Mouse (Mus musculus): ENCODE data around the gene Krtap13. TPM values are rescaled to one million over a fixed set of nuclear protein-coding genes. Genes with fewer than 3 reads are reported as not detected.

Gene Krtap13
- total RNA-seq, 1 experiment, result not detected

- no peak overlapping the region for H3K4me3 ChIP-seq (ENCODE audit: insufficient read depth in 1 of 2, low read depth in 1 of 2, low read length in 2 of 2, poor library complexity in 1 of 2, severe bottlenecking in 1 of 2)
- TF ChIP-seq HCFC1 (IDR thresholded peaks at IDR 0.05; ENCODE audit: borderline replicate concordance, insufficient read depth, low read length) (no peak), MAFK (IDR thresholded peaks at IDR 0.05; ENCODE audit: insufficient read depth, low read depth, low read length) (no peak), ZNF384 (IDR thresholded peaks at IDR 0.05; ENCODE audit: low read depth, low read length) (no peak), ZC3H11A (IDR thresholded peaks at IDR 0.05; ENCODE audit: borderline replicate concordance, low read depth, low read length) (no peak), CHD2 (IDR thresholded peaks at IDR 0.05; ENCODE audit: low read depth, low read length) (no peak)
- H3K9ac ChIP-seq (ENCODE audit: insufficient read depth, low read depth, low read length, poor library complexity, severe bottlenecking), result no peak overlapping the region
- DNase-seq (ENCODE audit: low read depth, low spot score), result no peak
- no peaks in the 10 kb centered on the region for H3K36me3 ChIP-seq (ENCODE audit: control insufficient read depth, insufficient read depth, low read length, poor library complexity, severe bottlenecking)
- no peak overlapping the region for H3K27ac ChIP-seq (ENCODE audit: insufficient read depth, low read depth, low read length, poor library complexity, severe bottlenecking)
- in situ Hi-C loops (cut with MboI; ENCODE audit: low sequenced_read_pairs in 2 of 2, unreplicated experiment in 2 of 2), result no loop called here
- H3K9me3 ChIP-seq (ENCODE audit: control insufficient read depth, insufficient read depth, low read depth, low read length), result no peaks in the 10 kb centered on the region
- no peaks in the 10 kb centered on the region for H3K4me1 ChIP-seq (ENCODE audit: control insufficient read depth in 2 of 2, insufficient read depth in 2 of 2, low read length in 2 of 2, poor library complexity in 1 of 2)
These were observed 3.5 kb downstream of the Krtap13 start for GRCm38 (mm10) chr16:88747943-88748342.

- Histone ChIP-seq H3K9me3 (ENCODE audit: control insufficient read depth, insufficient read depth, low read depth, low read length) (no peaks in the 10 kb centered on the region), H3K4me1 (ENCODE audit: control insufficient read depth in 2 of 2, insufficient read depth in 2 of 2, low read length in 2 of 2, poor library complexity in 1 of 2) (no peaks in the 10 kb centered on the region), H3K4me3 (ENCODE audit: insufficient read depth in 1 of 2, low read depth in 1 of 2, low read length in 2 of 2, poor library complexity in 1 of 2, severe bottlenecking in 1 of 2) (no peak overlapping the region), H3K9ac (ENCODE audit: insufficient read depth, low read depth, low read length, poor library complexity, severe bottlenecking) (no peak overlapping the region), H3K36me3 (ENCODE audit: control insufficient read depth, insufficient read depth, low read length, poor library complexity, severe bottlenecking) (no peaks in the 10 kb centered on the region), H3K27ac (ENCODE audit: insufficient read depth, low read depth, low read length, poor library complexity, severe bottlenecking) (no peak overlapping the region)
- DNase-seq (ENCODE audit: low read depth, low spot score), result no peak
- TF ChIP-seq ZC3H11A (IDR thresholded peaks at IDR 0.05; ENCODE audit: borderline replicate concordance, low read depth, low read length) (no peak), HCFC1 (IDR thresholded peaks at IDR 0.05; ENCODE audit: borderline replicate concordance, insufficient read depth, low read length) (no peak), ZNF384 (IDR thresholded peaks at IDR 0.05; ENCODE audit: low read depth, low read length) (no peak), CHD2 (IDR thresholded peaks at IDR 0.05; ENCODE audit: low read depth, low read length) (no peak), MAFK (IDR thresholded peaks at IDR 0.05; ENCODE audit: insufficient read depth, low read depth, low read length) (no peak)
- in situ Hi-C loops (cut with MboI; ENCODE audit: low sequenced_read_pairs in 2 of 2, unreplicated experiment in 2 of 2), result no loop called here
These were observed 6.6 kb downstream of the Krtap13 start for GRCm38 (mm10) chr16:88744750-88745340.

GRCm38 (mm10) chr16:88735391-88735790, 16.0 kb downstream of the Krtap13 start:
- Histone ChIP-seq H3K36me3 (ENCODE audit: control insufficient read depth, insufficient read depth, low read length, poor library complexity, severe bottlenecking) (no peaks in the 10 kb centered on the region), H3K4me3 (ENCODE audit: insufficient read depth in 1 of 2, low read depth in 1 of 2, low read length in 2 of 2, poor library complexity in 1 of 2, severe bottlenecking in 1 of 2) (no peak overlapping the region), H3K9ac (ENCODE audit: insufficient read depth, low read depth, low read length, poor library complexity, severe bottlenecking) (no peak overlapping the region), H3K27ac (ENCODE audit: insufficient read depth, low read depth, low read length, poor library complexity, severe bottlenecking) (no peak overlapping the region), H3K4me1 (ENCODE audit: control insufficient read depth in 2 of 2, insufficient read depth in 2 of 2, low read length in 2 of 2, poor library complexity in 1 of 2) (no peaks in the 10 kb centered on the region), H3K9me3 (ENCODE audit: control insufficient read depth, insufficient read depth, low read depth, low read length) (no peaks in the 10 kb centered on the region)
- in situ Hi-C loops (cut with MboI; ENCODE audit: low sequenced_read_pairs in 2 of 2, unreplicated experiment in 2 of 2), result no loop called here
- TF ChIP-seq ZNF384 (IDR thresholded peaks at IDR 0.05; ENCODE audit: low read depth, low read length) (no peak), CHD2 (IDR thresholded peaks at IDR 0.05; ENCODE audit: low read depth, low read length) (no peak), ZC3H11A (IDR thresholded peaks at IDR 0.05; ENCODE audit: borderline replicate concordance, low read depth, low read length) (no peak), MAFK (IDR thresholded peaks at IDR 0.05; ENCODE audit: insufficient read depth, low read depth, low read length) (no peak), HCFC1 (IDR thresholded peaks at IDR 0.05; ENCODE audit: borderline replicate concordance, insufficient read depth, low read length) (no peak)
- no peak for DNase-seq (ENCODE audit: low read depth, low spot score)

- Histone ChIP-seq H3K36me3 (ENCODE audit: control insufficient read depth, insufficient read depth, low read length, poor library complexity, severe bottlenecking) (no peaks in the 10 kb centered on the region), H3K9me3 (ENCODE audit: control insufficient read depth, insufficient read depth, low read depth, low read length) (no peaks in the 10 kb centered on the region), H3K4me3 (ENCODE audit: insufficient read depth in 1 of 2, low read depth in 1 of 2, low read length in 2 of 2, poor library complexity in 1 of 2, severe bottlenecking in 1 of 2) (no peak within 1 kb of the TSS), H3K27ac (ENCODE audit: insufficient read depth, low read depth, low read length, poor library complexity, severe bottlenecking) (no peak within 1 kb of the TSS), H3K9ac (ENCODE audit: insufficient read depth, low read depth, low read length, poor library complexity, severe bottlenecking) (no peak within 1 kb of the TSS), H3K4me1 (ENCODE audit: control insufficient read depth in 2 of 2, insufficient read depth in 2 of 2, low read length in 2 of 2, poor library complexity in 1 of 2) (no peaks in the 10 kb centered on the region)
- in situ Hi-C loops (cut with MboI; ENCODE audit: low sequenced_read_pairs in 2 of 2, unreplicated experiment in 2 of 2), result no loop called here
- DNase-seq (ENCODE audit: low read depth, low spot score), result no peak
- TF ChIP-seq MAFK (IDR thresholded peaks at IDR 0.05; ENCODE audit: insufficient read depth, low read depth, low read length), result no peak
These were observed 22.6 kb downstream of the Krtap13 start, which contains the start of gene Krtap13-1 for GRCm38 (mm10) chr16:88728812-88729275. Krtap13-1 (plus strand) TSS chr16:88728862.

- DNase-seq (ENCODE audit: low read depth, low spot score), result peak; percentile 58
- TF ChIP-seq ZNF384 (IDR thresholded peaks at IDR 0.05; ENCODE audit: low read depth, low read length) (no peak), CHD2 (IDR thresholded peaks at IDR 0.05; ENCODE audit: low read depth, low read length) (peak; percentile 41; the same call in 1 of the 2 replicates), ZC3H11A (IDR thresholded peaks at IDR 0.05; ENCODE audit: borderline replicate concordance, low read depth, low read length) (no peak), HCFC1 (IDR thresholded peaks at IDR 0.05; ENCODE audit: borderline replicate concordance, insufficient read depth, low read length) (no peak), MAFK (IDR thresholded peaks at IDR 0.05; ENCODE audit: insufficient read depth, low read depth, low read length) (peak; percentile 74)
- H3K9ac ChIP-seq (ENCODE audit: insufficient read depth, low read depth, low read length, poor library complexity, severe bottlenecking), result no peak overlapping the region
- in situ Hi-C loops (cut with MboI; ENCODE audit: low sequenced_read_pairs in 2 of 2, unreplicated experiment in 2 of 2), result no loop called here
- H3K9me3 ChIP-seq (ENCODE audit: control insufficient read depth, insufficient read depth, low read depth, low read length), result no peaks in the 10 kb centered on the region
- H3K36me3 ChIP-seq (ENCODE audit: control insufficient read depth, insufficient read depth, low read length, poor library complexity, severe bottlenecking), result no peaks in the 10 kb centered on the region
- no peak overlapping the region for H3K27ac ChIP-seq (ENCODE audit: insufficient read depth, low read depth, low read length, poor library complexity, severe bottlenecking)
- no peak overlapping the region for H3K4me3 ChIP-seq (ENCODE audit: insufficient read depth in 1 of 2, low read depth in 1 of 2, low read length in 2 of 2, poor library complexity in 1 of 2, severe bottlenecking in 1 of 2)
- H3K4me1 ChIP-seq (ENCODE audit: control insufficient read depth in 2 of 2, insufficient read depth in 2 of 2, low read length in 2 of 2, poor library complexity in 1 of 2), result peaks cover 2 to 8% of the 10 kb centered on the region in 2 experiments; a peak in 2 of 4 replicates
These were observed 31.4 kb downstream of the Krtap13 start for GRCm38 (mm10) chr16:88720031-88720430.
